Mouse (Mus musculus) ES-Bruce4 (cell line): ENCODE results near the gene Orm2.

Source experiments
- CTCF ChIP-seq: IDR thresholded peaks from one replicate; pipeline ENCODE4 v1.8.1; 2011; ENCODE audit warnings: low read depth, low read length
- POLR2A ChIP-seq: IDR thresholded peaks from one replicate; pipeline ENCODE4 v1.8.1; 2011; ENCODE audit warnings: low read length; ENCODE audit not compliant: insufficient read depth

- no peak for TF ChIP-seq CTCF
- TF ChIP-seq POLR2A: no peak
Observed at GRCm38 (mm10) chr4:63333403-63333802, 28.8 kb upstream of the Orm2 start.
